Mouse (Mus musculus) CH12.LX (cell line): ENCODE results near the gene Igll1. TPM values are rescaled to one million over a fixed set of nuclear protein-coding genes. Genes with fewer than 3 reads are reported as not detected.

Experiments used
- DNase-seq: peaks from one replicate; pipeline ENCODE4 v3.0.0-alpha.2; 2013; ENCODE audit errors: extremely low read depth
- H3K27ac ChIP-seq: 2 replicates; pipeline ENCODE4 v1.5.1; 2012; ENCODE audit warnings: low read depth, mild to moderate bottlenecking, control low read depth, moderate library complexity; ENCODE audit not compliant: insufficient read depth
- H3K27me3 ChIP-seq: replicated peaks from 2 replicates; pipeline ENCODE3; 2012; ENCODE audit warnings: inconsistent platforms
- H3K36me3 ChIP-seq, 2 experiments: replicated peaks in 1 of 2; 2 replicates each; pipeline versions ENCODE3 to v1.6.1; 2012; ENCODE audit warnings: inconsistent platforms in 1 of 2, low read length in 1 of 2, mild to moderate bottlenecking in 1 of 2, mixed read lengths in 1 of 2, moderate library complexity in 1 of 2; ENCODE audit not compliant: control insufficient read depth in 1 of 2, insufficient read depth in 1 of 2
- H3K4me1 ChIP-seq, 2 experiments: 2 replicates each; pipeline ENCODE4 v1.6.1; 2012; ENCODE audit warnings: inconsistent platforms in 1 of 2, moderate library complexity in 1 of 2; ENCODE audit not compliant: insufficient read depth in 2 of 2, control insufficient read depth in 1 of 2
- H3K4me2 ChIP-seq: 2 replicates; pipeline ENCODE4 v1.6.1; 2012; ENCODE audit warnings: low read depth, mild to moderate bottlenecking, control low read depth; ENCODE audit not compliant: poor library complexity, insufficient read depth, severe bottlenecking
- H3K4me3 ChIP-seq, 3 experiments: fragments of 150-350 bp in 1 of 3; sonication (generic) in 1 of 3; replicated peaks in 1 of 3; 2 replicates each; pipeline versions ENCODE3 to v1.5.1; 2011 to 2012; ENCODE audit warnings: low read depth in 2 of 3, low read length in 2 of 3, mild to moderate bottlenecking in 2 of 3, moderate library complexity in 2 of 3, control low read depth in 1 of 3, improper control_type of control experiment in 1 of 3, inconsistent platforms in 1 of 3, mixed read lengths in 1 of 3; ENCODE audit not compliant: poor library complexity in 1 of 3
- H3K79me2 ChIP-seq: replicated peaks from 2 replicates; pipeline ENCODE4 v1.6.1; 2012; ENCODE audit warnings: mild to moderate bottlenecking, moderate library complexity; ENCODE audit not compliant: control insufficient read depth, poor library complexity, insufficient read depth, severe bottlenecking; ENCODE audit errors: extremely low read depth
- H3K9ac ChIP-seq: 2 replicates; pipeline ENCODE4 v1.6.1; 2012; ENCODE audit warnings: low read depth, mild to moderate bottlenecking, control low read depth, moderate library complexity; ENCODE audit not compliant: insufficient read depth
- H3K9me3 ChIP-seq: replicated peaks from 2 replicates; pipeline ENCODE3; 2012; ENCODE audit warnings: low read length, inconsistent platforms, mixed read lengths
- BHLHE40 ChIP-seq: IDR thresholded peaks from 2 replicates; pipeline ENCODE4 v1.6.1; 2011; ENCODE audit warnings: mild to moderate bottlenecking, low read depth, low read length, improper control_type of control experiment
- CHD2 ChIP-seq: IDR thresholded peaks from 2 replicates; pipeline ENCODE4 v1.6.1; 2011; ENCODE audit warnings: low read length, improper control_type of control experiment
- EP300 ChIP-seq: IDR thresholded peaks from 2 replicates; pipeline ENCODE4 v1.6.1; 2011; ENCODE audit warnings: low read length, improper control_type of control experiment
- ETS1 ChIP-seq: conservative IDR thresholded peaks from 2 replicates; pipeline ENCODE4 v1.6.1; 2012; ENCODE audit warnings: low read depth, mild to moderate bottlenecking, inconsistent platforms, low read length, improper control_type of control experiment, moderate library complexity
- GABPA ChIP-seq: IDR thresholded peaks from 2 replicates; pipeline ENCODE4 v1.6.1; 2012; ENCODE audit warnings: low read depth, low read length, improper control_type of control experiment, inconsistent platforms; ENCODE audit not compliant: insufficient replicate concordance
- HCFC1 ChIP-seq: IDR thresholded peaks from 2 replicates; pipeline ENCODE4 v1.6.1; 2012; ENCODE audit warnings: low read depth, mild to moderate bottlenecking, inconsistent platforms, low read length, improper control_type of control experiment
- KAT2A ChIP-seq: IDR thresholded peaks from 2 replicates; pipeline ENCODE4 v1.6.1; 2012; ENCODE audit warnings: low read length, improper control_type of control experiment, inconsistent platforms; ENCODE audit not compliant: insufficient replicate concordance
- MAFK ChIP-seq: IDR thresholded peaks from 2 replicates; pipeline ENCODE4 v1.6.1; 2011; ENCODE audit warnings: low read length, improper control_type of control experiment; ENCODE audit not compliant: insufficient replicate concordance
- MAX ChIP-seq: IDR thresholded peaks from 2 replicates; pipeline ENCODE4 v1.6.1; 2011; ENCODE audit warnings: low read length, improper control_type of control experiment
- MEF2A ChIP-seq: IDR thresholded peaks from 2 replicates; pipeline ENCODE4 v1.6.1; 2014; ENCODE audit warnings: low read depth, mild to moderate bottlenecking, inconsistent platforms, low read length, improper control_type of control experiment, borderline replicate concordance
- MXI1 ChIP-seq: IDR thresholded peaks from 2 replicates; pipeline ENCODE4 v1.6.1; 2011; ENCODE audit warnings: mild to moderate bottlenecking, low read depth, low read length, improper control_type of control experiment
- NRF1 ChIP-seq: IDR thresholded peaks from 2 replicates; pipeline ENCODE4 v1.6.1; 2014; ENCODE audit warnings: low read depth, mild to moderate bottlenecking, inconsistent platforms, low read length, improper control_type of control experiment, moderate library complexity
- PAX5 ChIP-seq: IDR thresholded peaks from 2 replicates; pipeline ENCODE4 v1.6.1; 2012; ENCODE audit warnings: low read length, inconsistent platforms, mixed read lengths
- POLR2A ChIP-seq: IDR thresholded peaks from 2 replicates; pipeline ENCODE4 v1.6.1; 2011; ENCODE audit warnings: low read depth, mild to moderate bottlenecking, improper control_type of control experiment, low read length
- RAD21 ChIP-seq: IDR thresholded peaks from 2 replicates; pipeline ENCODE4 v1.6.1; 2011; ENCODE audit warnings: low read depth, mild to moderate bottlenecking, low read length, improper control_type of control experiment, moderate library complexity
- RCOR1 ChIP-seq: conservative IDR thresholded peaks from 2 replicates; pipeline ENCODE4 v1.6.1; 2012; ENCODE audit warnings: low read depth, mild to moderate bottlenecking, inconsistent platforms, low read length, improper control_type of control experiment
- SIN3A ChIP-seq: IDR thresholded peaks from 2 replicates; pipeline ENCODE4 v1.6.1; 2012; ENCODE audit warnings: low read length, improper control_type of control experiment, inconsistent platforms
- SMC3 ChIP-seq: IDR thresholded peaks from 2 replicates; pipeline ENCODE4 v1.6.1; 2011; ENCODE audit warnings: low read depth, low read length, improper control_type of control experiment
- TBP ChIP-seq: conservative IDR thresholded peaks from 2 replicates; pipeline ENCODE4 v1.6.1; 2011; ENCODE audit warnings: low read depth, low read length, improper control_type of control experiment
- ZC3H11A ChIP-seq: IDR thresholded peaks from 2 replicates; pipeline ENCODE4 v1.6.1; 2012; ENCODE audit warnings: low read depth, mild to moderate bottlenecking, inconsistent platforms, low read length, improper control_type of control experiment
- ZKSCAN1 ChIP-seq: IDR thresholded peaks from 2 replicates; pipeline ENCODE4 v1.6.1; 2012; ENCODE audit warnings: low read depth, inconsistent platforms, low read length, improper control_type of control experiment, borderline replicate concordance
- ZMIZ1 ChIP-seq: IDR thresholded peaks from 2 replicates; pipeline ENCODE4 v1.6.1; 2012; ENCODE audit warnings: low read depth, mild to moderate bottlenecking, inconsistent platforms, low read length, improper control_type of control experiment
- ZNF384 ChIP-seq: IDR thresholded peaks from 2 replicates; pipeline ENCODE4 v1.6.1; 2012; ENCODE audit warnings: low read depth, low read length, improper control_type of control experiment, inconsistent platforms
- dilution Hi-C: fragments of 300-500 bp; cut with MboI; formaldehyde crosslinking; loops from 2 replicates; pipeline ENCODE4 v1.14.3; 2020; ENCODE audit warnings: low sequenced_read_pairs; ENCODE audit not compliant: extremely low pct_unique_long_range_greater_than_20kb, extremely low pct_ligation_motif_present
- in situ Hi-C: fragments of 300-500 bp; cut with MboI; formaldehyde crosslinking; loops from 3 replicates; pipeline ENCODE4 v1.14.3; 2019; ENCODE audit warnings: low sequenced_read_pairs, low pct_ligation_motif_present, low pct_unique_long_range_greater_than_20kb, mixed read lengths
- polyA plus RNA-seq: library from polyadenylated mRNA; unstranded; fragments of >175 nt; gene quantifications from 2 replicates; pipeline ENCODE4 v1.2.1, GENCODE M21; 2012; ENCODE audit warnings: low read depth; ENCODE audit not compliant: insufficient read length
- total RNA-seq, 2 experiments: library from RNA; depleted of rRNA; stranded (reverse); fragments of 300-350 nt in 1 of 2; fragments of >200 nt in 1 of 2; gene quantifications; 2 replicates each; pipeline ENCODE4 v1.2.3; 2012 to 2014

The Igll1 gene
- total and polyA plus RNA-seq, 3 experiments: not detected

DNA sequence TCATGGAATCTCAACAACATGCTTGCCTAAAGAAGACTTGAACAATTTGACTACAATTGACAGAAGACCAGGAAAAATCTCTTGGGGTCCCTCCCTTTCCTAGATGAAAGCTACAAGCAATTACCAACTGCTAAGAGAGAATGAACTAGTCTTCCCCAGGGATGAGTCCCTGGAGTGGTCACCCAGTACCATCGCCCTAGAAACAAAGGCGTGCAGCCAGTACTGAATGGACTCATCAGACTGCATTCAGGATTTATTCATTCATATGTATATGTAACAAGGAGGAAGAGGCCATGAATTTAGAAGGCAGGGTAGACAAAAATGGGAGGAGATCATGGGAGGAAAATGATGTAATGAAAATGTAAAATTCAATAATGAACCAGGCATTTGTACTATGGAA is 37.6 kb downstream of the Igll1 start:
- no peaks in the 10 kb centered on the region for H3K36me3 ChIP-seq
- peaks cover 3 to 7% of the 10 kb centered on the region in 2 experiments; a peak in 2 of 4 replicates for H3K4me1 ChIP-seq
- H3K9me3 ChIP-seq: no peaks in the 10 kb centered on the region
- TF ChIP-seq SIN3A (no peak), ZNF384 (no peak), GABPA (no peak), RCOR1 (no peak), PAX5 (no peak), NRF1 (no peak), ETS1 (no peak), TBP (no peak), MAX (no peak), HCFC1 (no peak), MXI1 (no peak), ZMIZ1 (no peak), RAD21 (no peak), BHLHE40 (no peak), KAT2A (no peak), MAFK (no peak), SMC3 (no peak), ZC3H11A (no peak)
- TF ChIP-seq, all 38 proteins: peak for 0
- H3K9ac ChIP-seq: no peak overlapping the region
- dilution Hi-C loops: no loop called here
- H3K27ac ChIP-seq: no peak overlapping the region
- no peak overlapping the region for H3K4me3 ChIP-seq
- H3K79me2 ChIP-seq: no peaks in the 10 kb centered on the region
- in situ Hi-C loops: no loop called here
- H3K27me3 ChIP-seq: peaks cover 26% of the 10 kb centered on the region
- H3K4me2 ChIP-seq: no peak overlapping the region
- DNase-seq: no peak

DNA sequence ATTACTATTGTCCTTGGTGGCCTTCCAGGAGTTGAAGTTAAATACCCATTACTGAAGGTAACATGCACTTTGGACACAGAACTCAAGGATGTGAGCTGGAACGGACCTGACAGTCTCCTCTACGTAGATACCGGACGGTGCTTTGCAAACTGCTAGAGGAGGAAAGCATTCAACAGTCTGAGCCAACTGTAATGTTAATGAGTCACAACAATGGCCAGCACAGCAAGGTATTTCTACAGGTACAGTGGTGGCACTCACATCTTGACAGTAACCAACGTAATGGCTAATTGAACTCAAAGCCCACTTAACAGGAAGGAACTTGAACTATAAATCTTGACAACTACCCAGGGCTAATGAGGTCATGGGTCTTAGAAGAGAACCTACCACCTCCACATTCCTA is 38.3 kb downstream of the Igll1 start:
- no peak for DNase-seq
- Histone ChIP-seq H3K9ac (no peak overlapping the region), H3K4me3 (no peak overlapping the region)

More for the DNA sequence above, 38.3 kb downstream of the Igll1 start:
- H3K4me2 ChIP-seq: no peak overlapping the region
- H3K27ac ChIP-seq: no peak overlapping the region
- H3K79me2 ChIP-seq: no peaks in the 10 kb centered on the region
- H3K9me3 ChIP-seq: no peaks in the 10 kb centered on the region
- no peak for TF ChIP-seq ZKSCAN1
- no peak for TF ChIP-seq POLR2A
- no peak for TF ChIP-seq EP300
- TF ChIP-seq MEF2A: no peak
- no peak for TF ChIP-seq CHD2
- no peak for TF ChIP-seq GABPA
- TF ChIP-seq NRF1: no peak
- TF ChIP-seq MAFK: no peak
- dilution Hi-C loops: no loop called here
- peaks cover 22% of the 10 kb centered on the region for H3K27me3 ChIP-seq
- H3K36me3 ChIP-seq: no peaks in the 10 kb centered on the region
- in situ Hi-C loops: no loop called here
- peaks cover 3 to 7% of the 10 kb centered on the region in 2 experiments; a peak in 2 of 4 replicates for H3K4me1 ChIP-seq

Other genes with a start within 250 kb of the Igll1 start
- not detected in 2 replicates for gene Olfr19, start 187.6 kb downstream of the Igll1 start, total RNA-seq (2012; rRNA removed)
- gene Olfr19, start 187.6 kb downstream of the Igll1 start, total RNA-seq (2014; rRNA removed): not detected in 2 replicates
- gene Olfr19, start 187.6 kb downstream of the Igll1 start, polyA plus RNA-seq: not detected in 2 replicates
- gene Spag6l, start 34.5 kb downstream of the Igll1 start, total RNA-seq (2012; rRNA removed): not detected in 2 replicates
- gene Spag6l, start 34.5 kb downstream of the Igll1 start, total RNA-seq (2014; rRNA removed): not detected in 2 replicates
- gene Spag6l, start 34.5 kb downstream of the Igll1 start, polyA plus RNA-seq: not detected in 2 replicates
- 61.8 and 64.9 TPM in 2 replicates for gene Top3b, start 6.8 kb upstream of the Igll1 start, total RNA-seq (2012; rRNA removed)
- gene Top3b, start 6.8 kb upstream of the Igll1 start, total RNA-seq (2014; rRNA removed): 50.7 and 56.7 TPM in 2 replicates
- 76.3 and 88.4 TPM in 2 replicates for gene Top3b, start 6.8 kb upstream of the Igll1 start, polyA plus RNA-seq
- 0.55 and 1.0 TPM in 2 replicates for gene Vpreb1, start 6.9 kb upstream of the Igll1 start, total RNA-seq (2012; rRNA removed)
- gene Vpreb1, start 6.9 kb upstream of the Igll1 start, total RNA-seq (2014; rRNA removed): not detected in 2 replicates
- gene Vpreb1, start 6.9 kb upstream of the Igll1 start, polyA plus RNA-seq: 0.64 and 0.97 TPM in 2 replicates
- 37.7 and 48.0 TPM in 2 replicates for gene Ppm1f, start 32.5 kb upstream of the Igll1 start, total RNA-seq (2012; rRNA removed)
- 43.2 TPM in 2 replicates for gene Ppm1f, start 32.5 kb upstream of the Igll1 start, total RNA-seq (2014; rRNA removed)
- 47.5 and 51.4 TPM in 2 replicates for gene Ppm1f, start 32.5 kb upstream of the Igll1 start, polyA plus RNA-seq
- 162 and 190 TPM in 2 replicates for gene Mapk1, start 119.4 kb upstream of the Igll1 start, total RNA-seq (2012; rRNA removed)
- 317 and 322 TPM in 2 replicates for gene Mapk1, start 119.4 kb upstream of the Igll1 start, total RNA-seq (2014; rRNA removed)
- gene Mapk1, start 119.4 kb upstream of the Igll1 start, polyA plus RNA-seq: 234 and 244 TPM in 2 replicates
- gene Ypel1, start 205.7 kb upstream of the Igll1 start, total RNA-seq (2012; rRNA removed): 1.3 and 1.5 TPM in 2 replicates
- 0.21 TPM in 1 of 2 replicates, not detected in the other for gene Ypel1, start 205.7 kb upstream of the Igll1 start, total RNA-seq (2014; rRNA removed)
- gene Ypel1, start 205.7 kb upstream of the Igll1 start, polyA plus RNA-seq: 0.56 and 0.83 TPM in 2 replicates
- gene Ppil2, start 247.3 kb upstream of the Igll1 start, total RNA-seq (2012; rRNA removed): 101 and 102 TPM in 2 replicates
- gene Ppil2, start 247.3 kb upstream of the Igll1 start, total RNA-seq (2014; rRNA removed): 82.9 and 98.1 TPM in 2 replicates
- gene Ppil2, start 247.3 kb upstream of the Igll1 start, polyA plus RNA-seq: 88.1 and 90.1 TPM in 2 replicates